Mouse (Mus musculus): ENCODE measurements around the gene Ptx4. TPM values are rescaled to one million over a fixed set of nuclear protein-coding genes. Genes with fewer than 3 reads are reported as not detected.

The Ptx4 gene
- polyA plus RNA-seq (2012; rRNA removed): 0.19 and 0.34 TPM in 2 replicates

DNA sequence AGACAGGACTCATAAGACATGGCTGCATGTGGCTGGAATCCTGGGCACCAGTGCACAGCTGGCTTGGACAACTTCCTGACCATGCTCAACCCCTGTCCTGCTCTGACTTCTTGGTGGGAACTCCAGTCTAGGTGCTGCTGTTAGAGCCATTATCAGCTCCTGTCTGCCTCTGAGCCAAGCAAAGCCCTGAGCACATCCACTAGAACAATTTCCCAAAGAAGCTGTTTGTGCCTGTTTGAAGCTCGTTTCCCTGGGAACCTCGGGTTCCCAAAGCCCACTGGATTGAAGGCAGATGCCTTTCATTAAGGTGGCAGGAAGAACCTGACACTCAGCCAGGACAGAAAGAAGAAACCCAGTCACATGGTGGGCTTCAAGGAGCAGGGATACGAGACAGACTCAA, at the start of gene Ptx4:
Gene Ptx4 (plus strand): TSS at position 355 of the 400 bp plus-strand sequence.
- Histone ChIP-seq H3K4me1 (ENCODE audit: control insufficient read depth, insufficient read depth, low read length) (peaks cover 2% of the 10 kb centered on the region; the same call in 1 of the 2 replicates), H3K27ac (ENCODE audit: insufficient read depth, low read length) (no peak within 1 kb of the TSS), H3K4me3 (ENCODE audit: insufficient read depth, low read length) (no peak within 1 kb of the TSS)
- TF ChIP-seq POLR2A (IDR thresholded peaks at IDR 0.05; ENCODE audit: extremely low read depth, insufficient read depth, low read length): no peak
- TF ChIP-seq CTCF (IDR thresholded peaks at IDR 0.05; ENCODE audit: extremely low read depth, insufficient read depth, low read length): no peak

DNA sequence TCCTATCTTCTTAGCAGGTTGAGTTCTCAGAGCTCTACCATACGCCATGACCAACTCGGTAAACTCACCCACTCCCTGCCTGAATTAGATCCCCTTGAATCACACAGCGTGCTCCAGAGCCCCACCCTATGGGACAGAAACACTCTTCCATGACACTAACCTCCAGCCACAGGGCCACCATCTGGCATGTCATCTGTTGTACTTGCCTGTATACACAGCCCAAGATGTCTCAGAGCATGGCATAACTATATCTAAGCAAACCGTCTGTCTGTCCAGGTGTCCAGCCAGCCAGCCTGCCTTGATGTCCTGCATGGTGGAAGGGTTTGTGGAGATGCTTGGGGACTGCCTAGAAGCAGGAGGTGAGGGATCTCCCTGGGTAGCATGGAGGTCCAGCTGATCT, 43.7 kb upstream of the Ptx4 start:
- H3K27ac ChIP-seq (ENCODE audit: insufficient read depth, low read length): no peak overlapping the region

DNA sequence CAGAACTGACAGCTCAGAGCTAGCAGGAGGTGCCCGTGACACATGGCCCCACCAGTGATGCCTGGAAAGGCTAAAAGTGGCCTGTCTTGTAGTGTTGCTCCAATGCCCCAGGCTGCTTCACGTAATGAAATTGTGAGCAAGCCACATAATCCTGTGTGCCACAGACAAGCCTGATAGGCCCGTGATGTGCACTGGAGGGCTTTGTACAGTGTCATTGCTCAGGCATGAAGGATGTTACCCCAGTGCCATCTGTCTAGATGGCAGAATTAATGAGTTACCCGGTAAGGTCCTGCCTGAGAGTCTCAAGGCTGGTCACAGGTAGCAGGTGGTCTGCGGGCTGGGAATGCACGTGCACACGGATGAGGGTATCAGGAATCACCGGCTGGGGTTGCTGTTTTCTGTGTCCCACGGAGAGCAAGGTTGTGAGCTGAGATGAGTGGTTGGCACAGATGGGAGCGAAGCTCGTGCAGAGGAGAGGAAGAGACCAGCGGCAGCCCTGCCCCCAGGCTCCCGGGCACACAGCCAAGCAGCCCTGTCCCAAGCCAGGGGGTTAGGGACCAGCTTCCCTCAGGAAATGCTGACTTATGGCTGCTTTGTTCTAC, 42.7 kb upstream of the Ptx4 start:
- TF ChIP-seq CTCF (IDR thresholded peaks at IDR 0.05; ENCODE audit: extremely low read depth, insufficient read depth, low read length) (no peak), POLR2A (IDR thresholded peaks at IDR 0.05; ENCODE audit: extremely low read depth, insufficient read depth, low read length) (no peak)
- H3K27ac ChIP-seq (ENCODE audit: insufficient read depth, low read length): no peak overlapping the region; the same call in 1 of the 2 replicates
- H3K4me3 ChIP-seq (ENCODE audit: insufficient read depth, low read length): peak overlapping the region; percentile 7; the same call in 1 of the 2 replicates
- H3K4me1 ChIP-seq (ENCODE audit: control insufficient read depth, insufficient read depth, low read length): peaks cover 12% of the 10 kb centered on the region

More for the DNA sequence above, 43.7 kb upstream of the Ptx4 start:
- Histone ChIP-seq H3K4me3 (ENCODE audit: insufficient read depth, low read length) (no peak overlapping the region), H3K4me1 (ENCODE audit: control insufficient read depth, insufficient read depth, low read length) (peaks cover 9% of the 10 kb centered on the region)
- TF ChIP-seq CTCF (IDR thresholded peaks at IDR 0.05; ENCODE audit: extremely low read depth, insufficient read depth, low read length): no peak
- TF ChIP-seq POLR2A (IDR thresholded peaks at IDR 0.05; ENCODE audit: extremely low read depth, insufficient read depth, low read length): no peak

DNA sequence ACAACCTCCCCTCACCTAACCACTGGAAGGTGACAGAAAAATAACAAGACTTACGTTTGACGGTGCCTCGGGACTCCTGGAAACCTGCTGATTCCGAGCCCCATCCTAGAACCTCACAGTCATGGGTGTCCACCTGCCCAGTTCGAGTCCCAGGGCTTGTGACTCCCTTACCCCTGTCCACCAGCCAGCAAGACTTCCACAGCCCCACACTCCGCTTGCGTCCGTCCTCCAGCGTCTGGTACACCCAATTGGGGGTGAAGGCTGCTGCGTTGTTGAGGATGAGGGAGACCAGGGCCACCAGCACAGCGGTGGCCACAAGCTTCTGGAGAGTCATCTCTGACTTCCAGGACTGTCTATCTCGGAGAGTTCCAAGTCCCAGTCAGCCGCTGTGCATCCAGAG, 40.4 kb upstream of the Ptx4 start:
- Histone ChIP-seq H3K27ac (ENCODE audit: insufficient read depth, low read length) (peak overlapping the region; percentile 88), H3K4me3 (ENCODE audit: insufficient read depth, low read length) (peak overlapping the region; percentile 33), H3K4me1 (ENCODE audit: control insufficient read depth, insufficient read depth, low read length) (peaks cover 12% of the 10 kb centered on the region)
- TF ChIP-seq POLR2A (IDR thresholded peaks at IDR 0.05; ENCODE audit: extremely low read depth, insufficient read depth, low read length): no peak
- TF ChIP-seq CTCF (IDR thresholded peaks at IDR 0.05; ENCODE audit: extremely low read depth, insufficient read depth, low read length): no peak

DNA sequence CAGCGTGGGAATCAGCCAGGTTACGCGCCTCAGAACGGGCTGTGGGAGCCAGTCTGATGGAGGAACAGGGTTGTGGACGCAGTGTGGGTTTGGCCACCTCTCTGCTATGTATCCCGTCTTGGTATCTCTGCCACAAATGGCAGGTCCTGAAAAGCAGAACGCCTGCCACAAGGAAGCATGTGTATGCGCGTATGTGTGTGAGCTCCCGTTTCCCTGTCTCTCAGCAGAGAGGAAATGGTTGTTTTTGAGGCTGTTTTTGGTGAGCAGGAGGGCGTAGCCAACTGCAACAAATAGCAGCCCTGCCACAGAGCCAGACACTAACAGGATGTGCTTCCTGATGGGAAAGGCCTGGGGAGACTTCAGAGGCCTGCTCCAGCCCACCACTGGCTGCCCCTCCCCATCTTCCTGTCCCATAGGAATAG, 39.6 kb upstream of the Ptx4 start:
- Histone ChIP-seq H3K4me3 (ENCODE audit: insufficient read depth, low read length) (peak overlapping the region; percentile 33), H3K27ac (ENCODE audit: insufficient read depth, low read length) (peak overlapping the region; percentile 88), H3K4me1 (ENCODE audit: control insufficient read depth, insufficient read depth, low read length) (peaks cover 12% of the 10 kb centered on the region)
- no peak for TF ChIP-seq CTCF (IDR thresholded peaks at IDR 0.05; ENCODE audit: extremely low read depth, insufficient read depth, low read length)
- TF ChIP-seq POLR2A (IDR thresholded peaks at IDR 0.05; ENCODE audit: extremely low read depth, insufficient read depth, low read length): peak; percentile 62

DNA sequence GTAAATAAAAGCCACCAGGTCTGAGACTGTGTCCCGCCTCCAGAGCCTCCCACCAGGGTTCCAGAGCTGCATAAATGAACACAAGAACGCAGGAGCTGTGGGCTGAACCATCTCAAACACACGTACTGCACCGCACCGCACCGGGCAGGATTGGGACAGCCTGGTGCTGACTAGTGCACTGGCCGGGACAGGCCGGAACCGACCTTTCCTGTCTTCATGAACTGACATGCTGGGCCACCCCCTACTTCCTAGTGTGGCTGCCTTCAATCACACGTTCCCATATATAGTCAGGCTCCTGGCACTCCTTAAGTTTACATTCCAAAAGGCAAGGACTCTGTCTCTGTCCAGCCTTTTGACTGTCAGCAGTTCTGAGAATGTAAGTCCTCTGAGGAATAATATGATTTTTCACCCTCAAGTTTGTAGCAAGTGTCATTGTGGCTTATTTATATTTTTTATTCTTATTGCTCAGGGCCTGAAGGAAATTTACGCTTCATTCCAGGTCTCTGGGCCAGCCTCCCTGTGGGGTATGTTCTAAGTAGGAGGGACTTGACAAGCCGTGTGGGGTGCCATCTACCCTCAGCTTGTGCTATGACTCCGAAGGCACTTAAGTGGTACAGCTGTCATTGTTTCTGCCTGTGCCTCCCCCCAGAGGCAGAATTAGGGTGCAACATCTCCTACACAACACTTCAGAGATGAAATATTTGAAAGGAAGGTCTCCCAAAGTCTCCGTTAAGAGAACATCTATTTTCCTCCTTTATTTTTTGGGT, 38.3 kb upstream of the Ptx4 start:
- Histone ChIP-seq H3K4me1 (ENCODE audit: control insufficient read depth, insufficient read depth, low read length) (peaks cover 10% of the 10 kb centered on the region), H3K4me3 (ENCODE audit: insufficient read depth, low read length) (no peak overlapping the region), H3K27ac (ENCODE audit: insufficient read depth, low read length) (no peak overlapping the region)
- TF ChIP-seq POLR2A (IDR thresholded peaks at IDR 0.05; ENCODE audit: extremely low read depth, insufficient read depth, low read length): no peak
- TF ChIP-seq CTCF (IDR thresholded peaks at IDR 0.05; ENCODE audit: extremely low read depth, insufficient read depth, low read length): peak; percentile 50

DNA sequence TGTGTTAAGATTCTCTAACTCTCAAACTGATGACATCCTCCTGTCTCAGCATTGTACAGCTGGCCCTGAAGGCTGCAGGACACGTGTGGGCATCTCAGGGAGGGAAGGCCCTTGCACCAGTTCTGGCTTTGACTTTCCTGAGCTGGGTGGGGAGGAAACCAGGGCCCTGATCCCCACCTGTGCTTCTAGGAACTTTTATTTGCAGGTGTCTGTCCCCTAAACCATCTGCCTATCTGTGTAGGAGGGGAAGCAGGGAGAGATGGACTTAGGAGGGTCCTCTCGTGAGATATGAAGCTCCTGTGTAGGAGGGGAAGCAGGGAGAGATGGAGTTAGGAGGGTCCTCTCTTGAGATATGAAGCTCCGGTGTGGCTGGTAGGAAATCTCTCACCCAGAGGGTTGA, 37.7 kb upstream of the Ptx4 start:
- no peak overlapping the region for H3K27ac ChIP-seq (ENCODE audit: insufficient read depth, low read length)
- H3K4me1 ChIP-seq (ENCODE audit: control insufficient read depth, insufficient read depth, low read length): peaks cover 8% of the 10 kb centered on the region
- no peak overlapping the region for H3K4me3 ChIP-seq (ENCODE audit: insufficient read depth, low read length)
- TF ChIP-seq POLR2A (IDR thresholded peaks at IDR 0.05; ENCODE audit: extremely low read depth, insufficient read depth, low read length) (no peak), CTCF (IDR thresholded peaks at IDR 0.05; ENCODE audit: extremely low read depth, insufficient read depth, low read length) (no peak)

DNA sequence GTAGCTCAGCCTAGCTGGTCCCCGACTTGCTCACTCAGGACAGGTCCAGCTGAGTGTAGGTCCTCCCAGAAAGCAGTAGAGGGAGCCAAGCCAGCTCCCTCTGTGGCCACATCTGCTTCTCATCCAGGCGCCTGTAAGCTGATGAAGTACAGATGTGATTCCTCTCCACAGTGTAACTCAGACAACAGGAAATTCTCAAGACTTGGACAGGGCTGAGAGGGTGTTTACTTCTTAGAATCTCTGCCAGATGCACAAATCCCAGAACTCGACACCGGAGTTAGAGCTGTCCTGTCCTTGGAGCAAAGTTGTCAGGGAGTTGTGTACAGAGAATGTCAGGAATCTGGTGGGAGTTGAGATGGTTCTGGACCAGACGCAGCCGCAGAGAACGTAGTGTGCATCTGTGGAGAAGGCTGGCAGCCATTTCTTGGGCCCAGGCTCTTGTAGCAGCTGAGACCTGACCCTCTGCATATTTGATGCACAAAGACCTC, 37.1 kb upstream of the Ptx4 start, which contains the start of gene Tmem204:
Gene Tmem204 (minus strand): TSS at position 148 of the 488 bp plus-strand sequence.
- TF ChIP-seq POLR2A (IDR thresholded peaks at IDR 0.05; ENCODE audit: extremely low read depth, insufficient read depth, low read length): no peak
- TF ChIP-seq CTCF (IDR thresholded peaks at IDR 0.05; ENCODE audit: extremely low read depth, insufficient read depth, low read length): 0 out of 2 replicates have a peak, but pooled peaks have one; percentile 8
- H3K4me1 ChIP-seq (ENCODE audit: control insufficient read depth, insufficient read depth, low read length): peaks cover 8% of the 10 kb centered on the region
- H3K27ac ChIP-seq (ENCODE audit: insufficient read depth, low read length): no peak within 1 kb of the TSS
- no peak within 1 kb of the TSS for H3K4me3 ChIP-seq (ENCODE audit: insufficient read depth, low read length)

DNA sequence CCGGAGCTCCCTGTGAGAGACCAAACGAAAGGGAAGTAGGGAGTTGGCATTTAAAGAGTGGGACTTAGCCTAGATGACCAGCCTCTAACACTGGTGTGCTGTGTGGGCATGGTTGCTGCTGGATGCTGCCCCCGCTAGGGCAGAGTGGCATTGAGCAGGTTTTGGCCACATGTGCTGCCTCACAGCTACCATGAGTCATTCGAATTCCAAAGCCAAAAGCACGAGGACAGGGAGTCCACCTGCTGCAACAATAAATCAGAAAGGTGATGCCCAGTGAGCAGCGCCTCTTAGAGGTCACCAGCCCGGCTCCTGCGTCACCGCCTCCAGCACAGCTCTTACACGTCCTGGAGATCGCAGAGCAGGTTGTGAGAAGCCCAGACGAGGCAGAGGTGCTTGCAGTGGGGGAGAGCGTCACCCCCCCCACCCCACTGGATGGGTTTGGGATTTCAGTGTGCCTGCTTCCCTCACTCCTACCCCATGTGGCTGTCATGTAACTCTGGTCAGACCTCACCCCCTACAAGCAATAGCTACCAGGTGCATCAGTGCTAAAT, 35.6 kb upstream of the Ptx4 start:
- TF ChIP-seq CTCF (IDR thresholded peaks at IDR 0.05; ENCODE audit: extremely low read depth, insufficient read depth, low read length) (no peak), POLR2A (IDR thresholded peaks at IDR 0.05; ENCODE audit: extremely low read depth, insufficient read depth, low read length) (no peak)

More for the DNA sequence above, 35.6 kb upstream of the Ptx4 start:
- peaks cover 8% of the 10 kb centered on the region for H3K4me1 ChIP-seq (ENCODE audit: control insufficient read depth, insufficient read depth, low read length)
- no peak overlapping the region for H3K27ac ChIP-seq (ENCODE audit: insufficient read depth, low read length)
- H3K4me3 ChIP-seq (ENCODE audit: insufficient read depth, low read length): no peak overlapping the region
